Mouse (Mus musculus): ENCODE measurements around the gene Dis3l. TPM values are rescaled to one million over a fixed set of nuclear protein-coding genes. Genes with fewer than 3 reads are reported as not detected.
"Not testable (repeated sequence)": the region's sequence is repeated elsewhere in the genome, so short reads cannot be mapped to it uniquely, and the experiment has no call there.

Dis3l gene
- total RNA-seq, 2 experiments from 2014 or later = 18.4 to 19.4 TPM

DNA sequence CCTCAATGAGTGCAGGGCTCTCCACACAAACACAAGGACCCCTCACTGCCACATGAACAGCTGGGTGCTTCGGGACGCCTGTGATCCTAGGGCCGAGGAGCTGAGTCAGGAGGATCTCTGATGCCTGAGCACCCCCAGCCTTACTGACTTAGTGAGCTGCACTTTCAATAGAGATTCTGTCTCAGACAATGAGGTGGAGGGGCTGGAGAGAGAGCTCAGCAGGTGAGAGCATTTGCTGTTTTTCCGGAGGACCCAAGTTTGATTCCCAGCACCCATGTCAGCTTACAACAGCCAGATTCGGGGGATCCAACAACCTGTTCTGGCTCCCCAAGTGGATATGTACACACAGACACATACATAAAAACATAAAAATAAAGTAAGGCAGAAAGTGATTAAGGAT lies 24.1 kb downstream of the Dis3l start:
- DNase-seq = no peak

DNA sequence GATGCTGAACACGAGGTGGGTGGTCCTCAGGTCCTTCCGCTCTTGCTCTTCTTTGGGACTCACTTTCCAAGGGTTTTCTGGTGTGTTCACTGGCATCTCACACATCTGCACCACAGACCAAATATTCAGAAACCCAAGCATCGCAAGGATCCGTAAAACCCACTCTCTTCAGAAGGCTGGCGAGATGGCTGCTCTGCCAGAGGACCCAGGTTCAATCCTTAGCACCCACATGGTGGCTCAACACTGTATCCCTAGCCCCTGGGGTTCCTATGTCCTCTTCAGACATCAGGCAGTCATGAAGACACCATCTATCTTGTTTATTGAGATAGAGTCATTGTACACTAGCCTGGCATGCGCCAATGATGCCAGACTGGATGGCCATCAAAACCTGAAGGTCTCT lies 26.4 kb downstream of the Dis3l start:
- no peak for DNase-seq

DNA sequence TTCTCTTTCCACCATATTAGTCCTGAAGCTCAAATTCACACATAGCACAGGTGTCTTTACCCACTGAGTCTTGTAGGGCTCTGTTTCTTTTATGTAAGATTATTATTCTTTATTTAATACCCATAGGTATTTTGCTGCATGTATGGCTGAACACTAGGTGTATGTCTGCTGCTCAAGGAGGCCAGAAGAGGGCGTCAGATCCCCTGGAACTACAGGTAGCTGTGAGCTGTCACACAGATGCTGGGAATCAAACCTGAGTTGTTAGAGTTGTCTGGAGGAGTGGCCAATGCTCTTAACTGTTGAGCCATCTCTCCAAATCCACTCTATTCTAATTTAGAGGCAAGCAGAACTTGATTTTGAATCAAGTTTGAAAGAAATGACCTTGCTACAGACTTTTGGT lies 29.0 kb downstream of the Dis3l start:
- no peak for DNase-seq

DNA sequence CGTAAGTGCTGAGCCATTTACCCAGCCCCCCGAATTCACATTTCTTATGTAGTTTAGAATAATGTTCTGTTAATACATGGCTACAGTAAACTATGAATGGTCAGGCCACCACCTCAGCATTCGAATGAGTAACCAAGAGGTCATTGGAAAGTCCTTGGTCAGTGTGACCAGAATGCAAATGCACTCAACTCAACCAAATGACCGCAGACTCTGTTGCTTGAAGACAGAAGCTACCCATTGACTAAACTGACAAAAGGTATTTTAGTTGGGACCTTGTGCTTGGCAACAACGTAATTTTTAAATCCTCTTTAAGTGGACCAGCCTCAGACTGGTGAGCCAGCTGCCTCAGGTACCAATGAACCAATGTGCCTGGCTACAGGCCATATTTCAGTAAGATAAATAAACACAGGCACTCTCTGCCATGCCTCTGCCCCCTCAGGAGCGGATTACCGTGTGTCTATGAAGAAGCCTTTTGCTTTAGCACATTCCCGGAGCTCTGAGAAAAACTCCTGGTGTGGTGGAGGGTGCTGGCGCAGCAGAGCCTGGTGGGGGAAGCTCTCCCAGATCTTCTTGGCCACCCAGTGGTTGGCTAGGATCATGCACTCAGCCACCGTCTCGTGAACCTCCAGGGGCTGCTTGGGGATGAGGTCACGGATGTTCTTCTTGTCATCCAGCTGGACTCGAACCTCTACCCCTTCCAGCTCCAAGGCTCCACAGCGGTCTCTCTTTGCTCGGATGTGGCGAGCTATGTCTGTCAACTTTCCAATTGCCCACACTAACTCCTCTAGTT lies 29.9 kb downstream of the Dis3l start:
- no peak for DNase-seq

DNA sequence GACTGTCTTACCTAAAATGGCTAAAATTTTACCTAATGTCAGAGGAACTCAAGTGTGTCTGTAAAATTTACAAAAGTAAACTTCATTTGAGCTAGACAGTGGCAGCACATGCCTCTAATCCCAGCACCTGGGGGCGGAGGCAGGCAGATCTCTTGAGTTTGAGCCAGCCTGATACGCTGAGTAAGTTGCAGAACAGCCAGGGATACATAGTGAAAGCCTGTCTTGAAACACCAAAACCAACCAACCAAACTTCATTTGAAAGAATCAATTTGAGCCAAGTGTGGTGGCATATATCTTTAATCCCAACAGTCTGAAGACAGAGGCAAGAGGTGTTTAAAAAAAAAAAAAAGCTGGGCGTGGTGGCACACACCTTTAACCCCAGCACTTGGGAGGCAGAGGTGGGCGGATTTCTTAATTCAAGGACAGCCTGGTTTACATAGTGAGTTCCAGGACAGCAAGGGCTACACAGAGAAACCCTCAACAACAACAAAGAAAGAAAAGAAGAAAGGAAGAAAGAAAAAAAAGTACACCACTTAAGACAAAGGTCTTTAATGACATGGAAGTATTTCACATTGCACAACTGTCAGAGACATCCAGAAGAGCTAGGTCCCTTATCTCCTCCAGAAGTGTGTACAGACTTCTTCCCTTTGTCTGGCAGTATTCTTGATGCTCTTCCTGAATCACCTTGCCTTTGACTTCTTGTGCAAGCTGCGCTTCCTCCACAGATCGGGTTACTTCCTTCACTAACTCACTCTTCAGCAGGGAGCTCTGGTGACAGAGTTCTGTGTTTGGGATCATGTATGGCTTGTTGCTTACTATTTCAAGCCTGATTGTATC lies 34.4 kb downstream of the Dis3l start:
- DNase-seq = no peak

DNA sequence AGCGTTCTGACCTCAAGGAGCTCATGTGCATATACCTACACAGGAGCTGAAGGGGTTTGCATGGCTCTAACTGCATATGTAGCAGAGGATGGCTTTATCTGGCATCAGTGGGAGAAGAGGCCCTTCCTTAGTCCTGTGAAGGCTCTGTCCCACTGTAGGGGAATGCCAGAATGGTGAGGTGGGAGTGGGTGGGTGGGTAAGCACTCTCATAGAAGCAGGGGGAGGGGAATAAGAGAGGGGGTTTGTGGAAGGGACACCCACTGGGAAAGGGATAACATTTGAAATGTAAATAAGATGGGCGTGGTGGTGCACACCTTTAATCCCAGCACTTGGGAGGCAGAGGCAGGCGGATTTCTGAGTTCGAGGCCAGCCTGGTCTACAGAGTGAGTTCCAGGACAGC lies 38.0 kb downstream of the Dis3l start:
- not testable (repeated sequence) for DNase-seq

DNA sequence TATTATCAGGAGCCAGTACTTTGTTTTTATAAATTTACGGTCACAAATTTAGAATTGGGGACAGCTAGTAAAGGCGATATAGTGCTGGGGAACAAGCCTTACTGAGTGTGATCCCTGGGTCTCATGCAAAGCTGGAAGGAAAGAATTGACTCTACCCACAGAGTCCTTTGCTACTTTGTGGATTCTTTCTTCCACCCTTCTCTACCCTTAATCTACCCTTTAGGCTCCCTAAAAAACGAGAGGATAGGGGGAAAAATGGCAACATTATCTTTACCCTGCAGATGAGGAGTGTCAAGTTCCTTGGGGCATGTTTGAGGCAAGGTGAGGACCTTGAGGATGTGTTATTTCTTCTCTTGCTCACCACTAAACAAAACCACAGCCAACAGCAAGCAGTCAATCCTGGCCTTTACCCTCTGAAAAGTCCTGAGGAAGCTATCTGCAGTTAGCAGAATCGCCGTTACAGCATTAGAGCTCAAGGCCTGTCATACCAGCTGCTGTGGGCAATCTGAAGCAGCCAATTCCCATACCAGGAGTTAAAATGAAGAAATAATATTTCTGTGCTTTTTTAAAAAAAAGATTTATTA lies 58.6 kb downstream of the Dis3l start:
- no peak for DNase-seq

DNA sequence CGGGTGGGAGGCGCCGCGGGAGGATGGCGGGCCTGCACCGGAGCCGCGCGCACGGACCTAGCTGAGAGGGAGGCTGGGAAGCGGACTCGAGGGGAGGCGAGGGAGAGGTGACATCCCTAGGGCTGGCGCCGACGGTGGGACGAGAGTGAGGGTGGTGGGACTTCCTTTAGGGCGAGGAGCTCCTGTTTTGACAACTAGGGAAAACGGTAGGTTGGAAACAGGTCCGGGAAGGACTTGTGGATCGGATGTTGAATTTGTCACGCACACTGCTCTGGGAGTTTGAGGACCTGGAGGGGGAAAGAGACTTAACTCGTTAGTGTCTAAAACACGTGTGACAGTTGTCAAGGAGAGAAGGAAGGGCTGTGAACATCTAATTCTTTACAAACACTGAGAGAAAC lies 59.3 kb downstream of the Dis3l start:
- no peak for DNase-seq

DNA sequence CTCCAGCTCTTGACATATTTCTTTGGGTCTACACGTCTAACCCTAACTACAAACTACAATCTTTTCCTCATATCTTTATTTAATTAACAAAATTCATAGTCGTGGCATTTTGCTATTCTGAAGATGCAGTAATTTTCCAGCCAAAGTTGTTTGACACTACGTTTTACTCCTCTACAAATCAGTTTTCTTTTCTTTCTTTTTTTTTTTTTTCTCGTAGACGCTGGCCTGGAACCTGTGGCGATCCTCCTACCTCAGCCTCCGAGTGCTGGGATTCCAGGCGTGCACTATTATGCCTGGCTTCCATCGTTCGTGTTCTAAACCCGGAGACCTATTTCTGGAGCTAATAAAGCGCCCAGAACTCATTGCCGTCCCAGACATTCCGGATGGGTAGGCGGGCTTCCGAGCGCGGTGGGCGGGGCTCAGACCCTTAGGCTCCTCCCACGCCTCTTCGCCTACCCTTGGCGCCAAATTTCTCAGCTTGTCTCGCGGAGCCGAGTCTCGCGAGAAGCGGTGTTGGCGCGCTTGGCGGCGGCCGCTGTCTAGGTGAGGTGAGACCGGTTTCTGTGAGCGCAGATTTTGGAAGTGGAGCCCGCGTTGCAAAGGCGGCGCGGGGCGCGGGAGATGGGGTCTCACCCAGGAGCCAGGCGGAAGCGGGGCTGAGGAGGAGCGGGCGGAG lies 59.8 kb downstream of the Dis3l start, which contains the start of gene Tipin:
Gene Tipin (plus strand): TSS at position 477 of the 676 bp plus-strand sequence.
- DNase-seq = peak; percentile 94

DNA sequence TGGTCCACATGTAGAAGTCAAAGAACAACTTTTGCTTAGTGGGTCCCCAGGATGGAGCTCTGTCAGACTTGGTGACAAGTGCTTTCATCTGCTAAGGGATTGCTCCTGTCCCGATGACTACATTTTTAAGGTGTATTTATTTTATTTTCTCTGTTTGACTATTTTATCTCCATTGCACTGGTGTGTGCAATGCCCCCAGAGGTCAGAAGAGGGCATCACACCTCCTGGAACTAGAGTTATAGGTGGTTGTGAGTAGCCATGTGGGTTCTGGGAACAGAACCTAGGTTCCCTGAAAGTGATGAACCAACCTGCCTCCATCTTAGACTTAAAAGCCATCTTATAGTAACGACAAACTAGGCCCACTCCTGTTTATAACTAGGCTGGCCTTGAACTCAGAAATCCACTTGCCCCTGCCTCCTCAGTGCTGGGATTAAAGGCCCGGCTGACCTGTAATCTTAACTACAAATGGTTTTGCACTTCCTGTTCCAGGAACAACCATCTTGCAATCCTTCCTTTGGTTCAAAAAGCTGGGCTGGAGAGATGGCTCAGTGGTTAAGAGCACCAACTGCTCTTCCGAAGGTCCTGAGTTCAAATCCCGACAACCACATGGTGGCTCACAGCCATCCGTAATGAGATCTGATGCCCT lies 62.3 kb downstream of the Dis3l start:
- DNase-seq = no peak

DNA sequence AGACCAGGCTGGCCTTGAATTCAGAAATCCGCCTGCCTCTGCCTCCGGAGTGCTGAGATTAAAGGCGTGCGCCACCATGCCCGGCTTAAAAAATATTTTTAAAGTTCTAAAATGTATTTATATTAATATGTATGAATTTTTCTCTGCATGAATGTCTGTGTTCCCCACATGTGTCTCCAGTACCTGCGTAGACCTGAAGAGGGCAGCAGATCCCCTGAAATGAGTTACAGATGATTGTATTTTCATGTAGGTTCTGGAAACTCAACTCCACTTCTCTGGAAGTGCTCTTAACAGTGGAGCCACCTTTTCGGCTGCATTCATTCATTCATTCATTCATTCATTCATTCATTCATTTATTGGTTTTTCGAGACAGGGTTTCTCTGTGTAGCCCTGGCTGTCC lies 63.4 kb downstream of the Dis3l start:
- peak; percentile 13 for DNase-seq

DNA sequence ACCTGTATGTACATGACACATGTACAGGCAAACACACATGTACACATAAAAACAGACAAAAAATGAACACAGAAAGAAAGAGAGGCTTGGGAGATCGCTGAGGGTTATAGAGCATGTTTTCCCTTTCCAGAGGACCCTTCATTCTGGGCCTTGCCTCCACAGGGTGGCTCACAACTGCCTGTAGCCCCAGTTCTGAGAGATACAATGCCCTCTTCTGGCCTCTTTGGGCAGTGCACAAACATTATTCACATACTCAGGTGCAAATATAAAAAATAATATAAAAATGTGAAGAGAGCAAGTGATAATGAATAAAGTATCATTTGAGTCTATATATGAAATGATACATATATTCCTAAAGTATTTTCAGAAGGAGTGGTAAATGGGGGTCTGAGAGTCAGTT lies 66.2 kb downstream of the Dis3l start:
- no peak for DNase-seq

DNA sequence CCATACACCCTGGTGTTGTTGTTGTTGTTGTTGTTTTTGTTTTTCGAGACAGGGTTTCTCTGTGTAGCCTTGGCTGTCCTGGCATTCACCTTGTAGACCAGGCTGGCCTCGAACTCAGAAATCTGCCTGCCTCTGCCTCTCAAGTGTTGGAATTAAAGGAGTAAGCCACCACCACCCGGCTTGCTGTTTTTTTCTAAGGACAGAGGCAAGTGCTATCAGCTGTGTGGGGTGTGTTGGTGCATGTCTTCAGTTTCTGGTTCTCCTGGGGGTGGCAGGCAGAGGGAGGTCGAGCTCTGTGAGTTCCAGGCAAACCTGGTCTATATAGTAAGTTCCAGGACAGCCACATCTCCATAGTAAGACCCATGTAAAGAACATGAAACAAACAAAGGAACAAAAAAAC lies 66.8 kb downstream of the Dis3l start:
- DNase-seq = no peak

DNA sequence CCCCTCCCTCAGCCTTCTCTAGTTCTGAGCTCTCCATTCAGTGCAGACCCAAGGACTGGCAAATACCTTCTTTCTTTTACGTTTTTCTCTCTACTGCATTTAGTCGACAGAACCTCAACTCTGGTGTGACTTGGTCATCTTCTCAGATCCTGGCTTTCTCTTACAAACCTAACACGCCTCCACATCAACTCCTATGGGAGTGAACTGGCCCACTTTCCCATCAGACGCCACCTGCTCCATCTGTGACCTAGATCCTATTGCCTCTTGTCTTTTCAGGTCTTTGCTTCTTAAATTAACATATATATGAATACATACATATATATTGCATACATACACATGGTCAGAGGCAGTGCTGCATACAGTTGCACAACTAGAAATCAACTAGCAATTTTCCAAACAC lies 67.3 kb downstream of the Dis3l start:
- no peak for DNase-seq

DNA sequence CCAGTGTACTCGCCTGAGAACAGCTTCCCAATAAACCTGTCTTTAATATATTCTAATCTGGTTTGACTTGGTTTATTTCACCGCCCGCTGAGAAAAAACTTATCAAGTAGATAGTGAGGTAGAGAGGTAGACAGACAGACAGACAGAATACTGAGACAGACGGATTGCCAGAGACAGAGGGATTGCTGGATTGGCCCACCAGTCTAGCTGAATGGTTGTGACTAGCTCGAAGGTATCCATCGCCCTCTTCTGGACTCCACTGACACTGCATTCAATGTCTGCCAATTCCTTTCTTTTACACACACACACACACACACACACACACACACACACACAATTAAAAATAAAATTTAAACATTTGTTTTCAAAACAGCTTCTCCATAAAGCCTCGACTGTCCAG lies 68.5 kb downstream of the Dis3l start:
- no peak for DNase-seq

DNA sequence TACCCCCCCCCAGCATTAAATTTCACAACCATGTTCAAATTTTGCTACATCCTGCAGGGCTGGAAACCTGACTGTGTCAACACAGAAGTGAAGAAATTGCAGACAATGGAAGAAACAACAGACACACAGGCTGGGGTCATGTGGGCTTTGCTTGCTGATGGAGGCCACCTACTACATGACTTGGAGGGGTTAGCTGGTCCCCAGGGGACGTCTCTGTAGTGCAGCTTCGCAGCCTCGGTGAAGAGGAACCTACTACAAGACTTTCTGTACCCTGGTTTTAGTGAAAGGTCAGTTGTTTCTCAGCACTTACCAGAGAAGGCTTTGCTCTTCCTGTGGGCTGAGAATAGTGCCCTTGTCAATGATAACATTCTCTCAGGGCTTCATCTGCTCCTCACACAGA lies 69.8 kb downstream of the Dis3l start:
- DNase-seq = no peak

DNA sequence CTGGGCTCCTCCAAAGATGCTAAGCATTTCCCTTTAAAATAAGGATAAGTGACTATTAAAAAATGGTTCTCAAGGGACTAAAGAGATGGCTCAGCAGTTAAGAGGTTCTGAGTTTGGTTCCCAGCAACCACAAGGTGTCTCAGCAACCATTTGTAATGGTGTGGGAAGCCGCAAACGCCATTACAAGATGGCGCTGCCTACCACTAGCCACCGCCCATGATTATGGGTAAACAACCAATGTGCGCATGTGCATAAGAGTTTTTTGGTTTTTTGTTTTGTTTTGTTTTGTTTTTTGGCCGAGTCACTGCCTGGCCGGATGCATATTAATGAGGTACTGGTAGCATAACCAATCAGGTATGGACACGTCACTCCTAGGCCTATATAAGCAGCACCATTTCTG lies 72.3 kb downstream of the Dis3l start:
- DNase-seq = not testable (repeated sequence)

DNA sequence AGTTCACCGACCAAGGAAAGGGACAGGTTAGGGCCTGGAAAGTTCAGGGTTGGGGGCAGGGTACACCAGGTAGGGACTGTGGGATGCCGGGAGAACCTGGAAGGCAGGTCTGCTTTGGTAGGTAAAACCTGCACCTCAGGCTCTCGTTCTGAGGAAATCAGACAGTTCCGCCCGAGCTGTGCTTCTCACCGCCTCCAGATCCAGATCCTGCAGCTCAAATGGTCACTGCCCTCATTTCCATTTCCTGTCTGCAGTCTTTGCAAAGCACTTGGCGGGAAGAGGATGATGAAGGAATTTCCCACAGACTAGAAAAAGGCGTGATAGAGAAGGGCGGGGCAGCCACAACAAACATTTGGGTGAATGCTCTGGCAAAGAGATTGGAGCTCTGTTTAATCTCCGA lies 72.9 kb downstream of the Dis3l start:
- no peak for DNase-seq

DNA sequence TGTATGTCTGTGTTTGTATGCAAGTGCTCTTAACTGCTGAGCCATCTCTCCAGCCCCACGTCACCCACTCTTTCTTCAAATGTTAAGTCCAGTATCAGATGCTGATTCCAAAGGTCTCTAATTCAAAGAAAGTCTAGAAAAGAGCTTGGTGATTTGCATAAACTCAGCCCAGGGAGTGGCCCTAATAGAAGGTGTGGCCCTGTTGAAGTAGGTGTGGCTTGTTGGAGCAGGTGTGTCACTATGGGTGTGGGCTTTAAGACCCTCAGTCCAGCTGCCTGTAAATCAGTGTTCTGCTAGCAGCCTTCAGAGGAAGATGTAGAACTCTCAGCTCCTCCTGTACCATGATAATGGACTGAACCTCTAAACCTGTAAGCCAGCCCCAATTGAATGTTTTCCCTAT lies 73.9 kb downstream of the Dis3l start:
- DNase-seq = no peak

DNA sequence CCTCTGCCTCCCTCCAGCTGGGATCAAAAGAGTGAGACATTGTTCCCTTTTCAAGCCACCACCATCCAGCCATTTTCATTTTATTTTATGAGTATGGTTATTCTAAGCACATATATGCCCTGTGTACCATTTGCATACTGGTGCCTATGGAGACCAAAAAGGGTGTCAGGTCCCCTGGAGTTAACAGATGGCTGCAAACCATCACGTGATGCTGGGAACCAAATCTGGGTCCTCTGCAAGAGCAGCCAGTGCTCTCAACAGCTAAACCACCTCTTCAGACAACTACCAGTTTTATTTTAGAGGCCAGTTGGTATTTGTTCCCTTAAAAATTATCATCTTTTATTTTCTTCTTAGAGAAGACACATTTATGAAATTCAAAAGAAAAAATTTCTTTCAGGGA lies 76.3 kb downstream of the Dis3l start:
- no peak for DNase-seq

DNA sequence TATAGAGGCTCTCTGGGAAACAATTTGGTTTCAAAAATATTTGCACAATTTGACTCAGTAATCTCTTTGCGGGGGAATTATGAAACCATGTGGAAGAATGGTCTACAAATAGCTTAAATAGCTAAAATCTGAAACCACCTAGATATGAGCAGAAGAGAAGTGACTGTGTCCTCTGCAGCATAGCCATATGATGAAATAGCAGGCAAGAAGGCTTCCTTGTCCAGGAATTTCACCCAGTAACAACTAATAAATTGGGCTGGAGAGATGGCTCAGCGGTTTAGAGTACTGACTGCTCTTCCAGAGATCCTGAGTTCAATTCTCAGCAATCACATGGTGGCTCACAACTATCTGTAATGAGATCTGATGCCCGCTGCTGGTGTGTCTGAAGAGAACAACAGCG lies 80.1 kb downstream of the Dis3l start:
- no peak for DNase-seq

DNA sequence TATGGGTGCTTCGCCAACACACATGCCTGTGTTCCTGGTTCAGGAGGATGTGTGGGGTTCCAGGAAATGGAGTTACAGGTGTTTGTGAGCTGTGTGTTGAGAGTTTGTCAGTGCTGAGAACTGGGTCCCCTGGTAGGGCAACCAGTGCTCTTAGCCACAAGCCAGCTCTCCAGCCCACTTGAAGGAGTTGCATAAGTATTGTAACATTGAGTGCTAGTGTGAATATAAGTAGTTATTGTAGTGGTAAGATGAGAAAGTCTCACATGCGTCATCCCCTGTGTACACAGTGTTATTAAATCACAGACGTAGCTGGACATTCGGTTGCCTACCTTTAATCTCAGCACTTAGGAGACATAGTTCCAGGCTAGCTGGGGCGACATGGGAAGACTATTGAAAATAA lies 81.2 kb downstream of the Dis3l start:
- DNase-seq = no peak

All from gastrocnemius, postnatal 25 days (tissue).